Mouse (Mus musculus) megakaryocyte, embryonic 14.5 days (primary cell): ENCODE measurements at regions not wholly inside any gene's neighbourhood (a gene's known extent, or its start where the extent isn't known, plus 50 kb on each side); places are given as distances from the start of the nearest gene placed in this dataset.

Experiments
- H3K27me3 ChIP-seq: replicated peaks from 2 replicates; pipeline ENCODE3; 2012; ENCODE audit warnings: inconsistent platforms
- H3K36me3 ChIP-seq: replicated peaks from 2 replicates; pipeline ENCODE3; 2012; ENCODE audit warnings: low read length, inconsistent platforms, mixed read lengths
- H3K4me1 ChIP-seq: 2 replicates; pipeline ENCODE4 v1.6.1; 2012; ENCODE audit warnings: inconsistent platforms
- H3K4me3 ChIP-seq: replicated peaks from 2 replicates; pipeline ENCODE3; 2012; ENCODE audit warnings: moderate library complexity, mild to moderate bottlenecking, inconsistent platforms
- H3K9me3 ChIP-seq: 2 replicates; pipeline ENCODE4 v1.6.1; 2012; ENCODE audit warnings: inconsistent platforms
- FLI1 ChIP-seq: IDR thresholded peaks from 2 replicates; pipeline ENCODE4 v1.6.1; 2012; ENCODE audit warnings: low read length, inconsistent platforms, mixed read lengths
- GATA1 ChIP-seq: IDR thresholded peaks from 3 replicates; pipeline ENCODE4 v1.6.1; 2012; ENCODE audit warnings: mixed read lengths, low read length, inconsistent platforms, borderline replicate concordance

DNA sequence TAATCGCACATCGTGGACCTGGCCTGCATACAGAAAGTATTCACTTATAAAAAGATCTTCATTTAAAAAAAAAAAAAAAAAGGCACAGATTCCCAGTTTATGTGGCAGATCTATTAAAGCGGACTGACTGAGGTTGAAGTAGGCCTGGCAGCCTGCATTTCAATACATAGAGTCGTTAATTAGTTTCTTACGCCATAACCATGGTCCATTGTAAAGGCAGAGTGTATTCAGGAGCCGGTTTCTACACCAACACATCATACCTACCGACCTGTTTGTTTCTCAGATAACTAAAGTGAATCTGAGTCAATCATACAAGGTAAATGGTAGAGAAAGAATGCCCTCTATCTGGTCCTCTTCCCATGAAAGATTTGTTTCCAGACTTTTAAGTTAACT is 1509.0 kb upstream of the Got2 start:
- Histone ChIP-seq H3K36me3 (no peaks in the 10 kb centered on the region), H3K4me1 (no peaks in the 10 kb centered on the region), H3K4me3 (no peak overlapping the region), H3K27me3 (no peaks in the 10 kb centered on the region), H3K9me3 (no peaks in the 10 kb centered on the region; the same call in 1 of the 2 replicates)
- TF ChIP-seq FLI1 (no peak), GATA1 (no peak)

- H3K36me3 ChIP-seq = no peaks in the 10 kb centered on the region
- H3K4me1 ChIP-seq = no peaks in the 10 kb centered on the region
- no peak overlapping the region for H3K4me3 ChIP-seq
- H3K9me3 ChIP-seq = no peaks in the 10 kb centered on the region; the same call in 1 of the 2 replicates
- no peak for TF ChIP-seq GATA1
- TF ChIP-seq FLI1 = no peak
- H3K27me3 ChIP-seq = no peaks in the 10 kb centered on the region
These were observed 1508.4 kb upstream of the Got2 start for GRCm38 (mm10) chr8:97396634-97397326.

- H3K27me3 ChIP-seq = no peaks in the 10 kb centered on the region
- no peak overlapping the region for H3K4me3 ChIP-seq
- no peaks in the 10 kb centered on the region for H3K4me1 ChIP-seq
- H3K9me3 ChIP-seq = no peaks in the 10 kb centered on the region
- no peaks in the 10 kb centered on the region for H3K36me3 ChIP-seq
- TF ChIP-seq GATA1 (no peak), FLI1 (no peak)
These were observed 1501.3 kb upstream of the Got2 start for GRCm38 (mm10) chr8:97389651-97390050.

- Histone ChIP-seq H3K4me1 (no peaks in the 10 kb centered on the region), H3K27me3 (no peaks in the 10 kb centered on the region), H3K9me3 (no peaks in the 10 kb centered on the region), H3K4me3 (no peak overlapping the region), H3K36me3 (no peaks in the 10 kb centered on the region)
- TF ChIP-seq GATA1 = no peak
- TF ChIP-seq FLI1 = no peak
These were observed 1500.8 kb upstream of the Got2 start for GRCm38 (mm10) chr8:97389149-97389548.

DNA sequence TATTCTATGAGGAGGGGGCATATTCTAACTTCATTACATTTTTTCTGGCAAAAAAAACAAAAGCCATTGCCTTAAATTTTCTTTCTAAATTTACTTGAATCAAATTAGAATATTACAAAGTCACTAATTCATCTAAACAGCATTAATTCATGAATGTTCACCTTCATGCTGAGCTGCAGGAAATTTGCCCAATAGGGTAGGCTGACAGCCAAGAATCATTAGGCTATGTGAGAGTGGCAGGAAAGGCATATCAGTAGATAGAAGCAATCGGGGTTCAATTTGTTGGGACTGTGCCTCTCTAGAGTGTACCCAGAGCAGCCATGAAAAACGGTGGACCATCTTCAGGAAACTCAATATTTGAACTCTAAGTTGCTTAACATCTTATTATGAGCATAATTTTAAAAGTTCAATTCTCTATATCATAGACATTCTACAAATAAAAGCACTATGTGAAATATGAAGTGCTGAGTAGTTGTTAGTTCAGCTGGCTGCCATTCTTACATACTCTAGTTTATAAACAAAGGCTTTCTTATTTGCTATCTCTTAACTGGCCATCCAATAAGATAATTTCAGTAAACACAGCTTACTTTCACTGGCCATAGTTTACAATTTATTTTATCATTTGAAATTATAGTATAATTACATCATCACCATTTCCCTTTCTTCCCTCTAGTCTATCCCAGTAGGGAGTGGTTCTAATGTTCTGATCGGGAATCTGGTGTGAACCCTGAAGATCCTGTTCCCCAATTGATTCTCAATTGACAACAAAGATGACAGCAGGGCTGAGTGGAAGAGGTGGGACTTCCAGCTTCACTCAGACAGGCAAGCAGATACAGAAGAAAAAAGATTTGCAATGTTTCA is 1486.8 kb upstream of the Got2 start:
- Histone ChIP-seq H3K36me3 (no peaks in the 10 kb centered on the region), H3K9me3 (no peaks in the 10 kb centered on the region), H3K4me3 (no peak overlapping the region), H3K27me3 (no peaks in the 10 kb centered on the region), H3K4me1 (no peaks in the 10 kb centered on the region)
- TF ChIP-seq GATA1 = no peak
- no peak for TF ChIP-seq FLI1

GRCm38 (mm10) chr8:97346630-97347029 is 1458.3 kb upstream of the Got2 start:
- Histone ChIP-seq H3K27me3 (no peaks in the 10 kb centered on the region), H3K36me3 (no peaks in the 10 kb centered on the region), H3K4me1 (no peaks in the 10 kb centered on the region), H3K4me3 (no peak overlapping the region), H3K9me3 (no peaks in the 10 kb centered on the region)
- TF ChIP-seq FLI1 = no peak
- no peak for TF ChIP-seq GATA1

DNA sequence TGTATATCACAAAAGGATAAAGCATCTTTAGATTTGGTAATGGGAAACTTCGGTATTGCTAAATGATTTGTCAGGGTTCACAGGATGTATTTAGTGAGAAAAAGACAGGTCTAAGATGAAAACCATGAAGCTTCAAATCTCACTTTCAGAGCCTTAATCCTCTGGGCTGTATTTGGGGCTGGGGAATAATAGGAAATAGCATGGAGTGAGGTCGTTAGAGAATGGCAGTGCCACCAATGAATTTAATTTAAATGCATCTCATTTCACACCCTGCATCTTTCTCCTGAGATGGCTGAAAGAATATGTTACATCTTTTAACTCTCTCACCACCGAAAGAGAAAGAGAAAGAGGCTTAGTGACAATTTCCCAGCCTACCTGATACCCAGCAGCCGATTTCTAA is 1427.2 kb upstream of the Got2 start:
- Histone ChIP-seq H3K27me3 (no peaks in the 10 kb centered on the region), H3K4me3 (no peak overlapping the region), H3K4me1 (no peaks in the 10 kb centered on the region), H3K9me3 (no peaks in the 10 kb centered on the region), H3K36me3 (no peaks in the 10 kb centered on the region)
- TF ChIP-seq GATA1 = no peak
- TF ChIP-seq FLI1 = no peak

GRCm38 (mm10) chr8:97308304-97308703 is 1420.0 kb upstream of the Got2 start:
- TF ChIP-seq GATA1 (no peak), FLI1 (no peak)
- H3K9me3 ChIP-seq = no peaks in the 10 kb centered on the region
- no peaks in the 10 kb centered on the region for H3K27me3 ChIP-seq
- H3K36me3 ChIP-seq = no peaks in the 10 kb centered on the region
- no peaks in the 10 kb centered on the region for H3K4me1 ChIP-seq
- no peak overlapping the region for H3K4me3 ChIP-seq

DNA sequence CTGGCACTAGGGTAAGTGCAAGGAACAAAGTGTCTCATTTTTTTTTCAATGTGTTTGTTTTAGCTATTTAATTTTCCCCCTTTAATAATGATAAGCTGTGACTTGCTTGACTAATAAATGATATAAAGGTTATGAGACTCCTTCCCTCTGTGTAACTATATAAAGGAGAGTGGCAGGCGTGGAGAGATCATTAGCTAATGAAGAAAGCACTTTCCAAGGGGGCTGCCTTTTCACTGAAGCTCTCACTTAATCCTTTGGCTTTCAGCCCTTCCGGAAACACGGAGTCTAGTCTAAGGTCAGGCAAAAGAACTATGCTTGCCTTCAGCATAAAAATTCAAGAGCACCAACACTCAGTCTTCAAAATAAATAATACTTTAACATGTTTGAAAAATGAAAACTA is 1382.2 kb upstream of the Got2 start:
- no peak overlapping the region for H3K4me3 ChIP-seq
- no peaks in the 10 kb centered on the region for H3K4me1 ChIP-seq

GRCm38 (mm10) chr8:97260964-97261363 is 1372.6 kb upstream of the Got2 start:
- H3K4me1 ChIP-seq = no peaks in the 10 kb centered on the region
- H3K36me3 ChIP-seq = no peaks in the 10 kb centered on the region
- peaks cover 4% of the 10 kb centered on the region; the same call in 1 of the 2 replicates for H3K9me3 ChIP-seq
- no peak overlapping the region for H3K4me3 ChIP-seq
- H3K27me3 ChIP-seq = no peaks in the 10 kb centered on the region
- no peak for TF ChIP-seq FLI1
- no peak for TF ChIP-seq GATA1

More for the DNA sequence above, 1382.2 kb upstream of the Got2 start:
- TF ChIP-seq FLI1 (no peak), GATA1 (no peak)
- H3K9me3 ChIP-seq = 0 out of 2 replicates have a peak, but pooled peaks cover 3% of the 10 kb centered on the region
- H3K27me3 ChIP-seq = no peaks in the 10 kb centered on the region
- no peaks in the 10 kb centered on the region for H3K36me3 ChIP-seq
